Mouse (Mus musculus): ENCODE data around the gene Rwdd3. TPM values are rescaled to one million over a fixed set of nuclear protein-coding genes. Genes with fewer than 3 reads are reported as not detected.

Gene Rwdd3
- 10 to 100 TPM; 10.9 to 18.3 (median 15.1) TPM for total RNA-seq (2022)

DNA sequence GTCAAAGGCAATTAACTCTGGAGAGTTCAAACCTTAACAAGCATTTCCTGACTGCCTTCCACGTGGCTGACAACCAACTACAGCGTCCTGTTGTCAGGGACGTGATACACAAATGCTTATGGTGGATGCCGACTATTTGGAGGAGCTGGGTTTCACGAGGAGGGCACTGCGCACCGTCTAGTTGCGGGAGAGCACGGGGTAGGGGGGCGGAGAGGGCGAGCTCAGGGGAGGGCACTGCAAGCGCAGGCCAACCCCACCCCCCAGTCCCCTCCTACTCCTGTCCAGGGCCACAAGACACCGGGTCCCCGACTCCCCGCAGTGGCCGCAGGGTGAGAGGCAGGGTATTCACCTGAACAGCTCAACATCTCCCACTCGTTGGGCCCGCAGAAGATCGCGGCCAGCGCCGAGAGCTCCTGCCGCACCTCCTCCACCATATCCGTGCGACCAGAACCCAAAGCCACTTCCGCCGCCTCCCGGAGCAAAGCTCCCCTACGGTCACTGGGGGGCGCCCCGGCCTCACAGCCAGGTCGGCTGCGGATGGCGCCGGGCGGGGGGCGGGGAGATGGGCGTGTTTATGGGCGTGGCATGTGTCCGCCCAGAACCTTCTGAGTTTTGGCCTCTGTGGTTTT, at the start of gene Rwdd3:
Gene Rwdd3, minus strand, starts transcription at position 453 of the 629 bp plus-strand sequence.
- peak; percentile 89 for DNase-seq

DNA sequence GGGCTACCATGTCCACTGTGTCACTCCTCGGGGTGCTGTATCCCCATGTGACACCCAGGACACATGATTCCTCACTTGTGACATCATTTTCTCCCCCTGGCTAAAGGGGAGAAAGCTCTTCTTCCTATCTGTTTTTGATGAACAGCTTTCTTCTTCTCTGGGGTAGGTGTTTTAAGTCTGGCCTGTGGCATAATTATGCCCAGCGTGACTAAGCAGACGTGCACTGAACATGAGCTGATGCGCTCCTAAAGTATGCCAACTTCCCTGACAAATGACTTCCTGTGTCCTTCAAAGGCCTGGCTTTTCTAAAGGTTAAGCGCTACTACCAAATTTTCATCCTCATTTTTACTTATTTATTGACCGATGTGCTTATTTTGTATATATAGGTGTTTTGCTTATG, 45.5 kb upstream of the Rwdd3 start:
- DNase-seq: peak; percentile 52

DNA sequence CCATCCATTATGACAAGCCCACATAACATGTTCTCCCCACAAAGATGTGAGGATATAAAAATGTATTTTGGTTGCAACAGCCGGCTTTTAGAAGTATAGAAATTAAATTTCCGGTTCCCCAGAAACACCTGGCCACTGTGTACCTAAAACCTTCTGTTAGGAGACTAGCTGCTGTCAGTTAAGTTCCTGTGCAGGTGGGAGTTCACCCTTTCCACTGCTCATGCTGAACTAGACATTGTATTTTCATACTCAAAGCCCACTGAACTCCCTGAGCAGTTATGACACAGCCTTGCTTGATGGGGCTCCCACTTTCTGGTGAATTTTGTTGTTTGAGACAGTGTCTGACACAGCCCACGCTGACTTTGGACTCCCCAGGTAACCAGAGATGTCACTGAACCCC, 42.0 kb upstream of the Rwdd3 start:
- DNase-seq: no peak

DNA sequence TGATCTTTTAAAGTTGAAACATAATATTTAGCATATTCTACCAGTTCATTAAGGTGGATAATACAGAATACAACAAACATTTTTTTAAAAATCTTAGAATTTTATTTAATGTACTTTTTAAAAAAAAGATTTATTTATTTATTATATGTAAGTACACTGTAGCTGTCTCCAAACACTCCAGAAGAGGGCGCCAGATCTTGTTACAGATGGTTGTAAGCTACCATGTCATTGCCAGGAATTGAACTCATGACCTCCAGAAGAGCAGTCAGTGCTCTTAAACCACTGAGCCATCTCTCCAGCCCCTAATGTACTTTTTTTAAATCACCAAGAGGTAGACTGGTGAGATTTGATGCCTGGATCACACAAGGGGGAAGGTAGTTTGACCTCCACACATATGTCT, 40.7 kb upstream of the Rwdd3 start:
- DNase-seq: no peak

DNA sequence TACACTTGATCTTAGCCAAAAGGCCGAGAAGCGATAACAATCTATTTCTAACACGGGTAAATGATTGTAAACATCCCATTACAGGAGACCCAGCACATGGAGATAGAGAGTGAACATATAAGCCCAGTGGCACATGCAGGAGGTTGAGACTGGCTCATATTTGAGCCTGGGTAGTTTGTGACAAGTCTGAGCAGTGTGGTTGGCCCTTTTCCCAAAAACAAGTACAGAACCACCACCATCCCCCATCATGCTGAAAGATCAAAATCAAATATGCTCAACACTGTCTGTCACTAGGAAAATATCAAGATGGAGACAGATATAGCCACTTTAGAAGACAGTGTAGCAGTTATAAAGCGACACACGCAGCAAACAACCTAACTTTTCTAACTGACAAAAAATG, 37.5 kb upstream of the Rwdd3 start:
- DNase-seq: no peak

DNA sequence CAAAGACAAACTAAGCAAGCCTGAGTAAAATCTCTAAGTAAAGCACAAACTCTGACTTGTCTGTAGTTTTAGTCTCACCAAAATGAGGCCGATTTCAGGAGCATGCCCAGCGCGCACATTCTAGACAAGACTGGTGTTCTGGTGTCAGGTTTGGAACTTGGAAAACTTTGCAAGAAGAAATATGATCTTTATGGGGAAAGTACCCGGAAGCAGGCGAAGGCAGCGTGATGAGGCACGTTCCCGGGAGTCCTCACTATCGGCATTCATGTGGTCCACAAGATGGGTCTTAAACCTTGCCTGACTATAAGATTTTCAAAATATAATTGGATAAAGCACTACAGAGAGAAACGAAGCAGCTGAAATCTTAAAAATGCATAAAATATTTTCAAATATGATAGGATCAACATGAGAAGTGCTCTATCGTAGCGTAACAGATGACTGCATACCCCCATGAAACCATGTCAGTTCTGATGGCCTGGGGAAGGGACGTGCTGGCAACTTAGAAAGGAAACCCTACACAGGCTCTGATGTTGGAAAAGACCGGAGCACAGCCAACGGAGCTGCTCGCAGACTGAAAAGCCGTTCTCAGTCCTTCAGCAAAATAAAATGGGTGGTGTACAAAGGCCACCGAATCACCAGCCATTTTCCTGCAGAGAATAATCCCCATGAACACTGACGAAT, 34.8 kb upstream of the Rwdd3 start:
- no peak for DNase-seq

DNA sequence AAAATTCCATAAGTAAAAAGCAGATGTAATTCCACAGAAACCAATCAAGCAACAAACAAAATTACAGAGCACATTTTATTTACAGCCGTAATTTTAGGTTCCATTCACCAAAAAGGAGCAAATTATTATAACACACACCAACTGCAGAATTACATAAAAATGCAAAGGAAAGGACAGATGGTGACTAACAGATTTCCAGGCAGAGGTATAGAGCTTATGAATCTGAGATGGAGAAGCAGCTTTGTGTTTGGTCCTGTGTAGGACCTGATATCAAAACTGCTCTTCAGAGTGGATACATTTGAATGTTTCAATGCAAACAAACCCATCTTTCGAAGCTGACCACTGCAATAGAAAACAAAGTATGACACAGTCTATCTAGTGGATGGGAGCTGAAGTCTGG, 31.1 kb upstream of the Rwdd3 start:
- no peak for DNase-seq

DNA sequence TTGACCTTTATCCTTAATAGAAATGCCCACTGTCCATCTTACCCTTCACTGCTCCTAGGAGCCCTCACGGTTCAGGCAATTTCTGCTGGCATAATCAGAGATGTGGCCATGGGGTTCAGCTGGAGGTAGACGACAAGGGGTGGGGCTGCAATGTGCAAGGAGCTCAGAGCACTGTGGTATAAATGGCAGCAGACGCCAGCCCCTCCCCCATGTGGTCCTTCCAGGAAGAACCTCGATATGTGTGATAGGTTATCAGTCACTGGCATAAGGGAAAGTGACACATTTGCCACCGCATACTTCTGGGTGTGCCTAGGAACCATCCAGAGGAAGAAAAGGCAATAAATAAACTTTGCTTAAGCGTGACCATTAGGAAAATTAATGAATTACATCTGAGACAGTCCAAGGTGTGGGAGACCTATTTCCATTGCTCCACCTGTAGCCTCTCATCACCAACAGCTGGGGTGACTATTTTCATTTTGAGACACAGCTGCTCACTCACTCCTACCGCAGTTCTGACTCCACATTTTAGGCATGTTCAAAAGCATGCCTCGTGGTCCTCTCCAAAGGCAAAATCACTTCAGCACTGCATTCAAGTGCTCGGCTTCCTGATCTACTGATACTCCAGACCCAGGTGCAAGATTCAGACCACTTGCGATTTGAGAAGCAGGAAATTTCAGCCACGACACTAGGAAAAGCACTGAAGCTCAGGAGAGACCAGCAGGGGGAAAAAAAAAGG, 29.7 kb upstream of the Rwdd3 start:
- DNase-seq: no peak

DNA sequence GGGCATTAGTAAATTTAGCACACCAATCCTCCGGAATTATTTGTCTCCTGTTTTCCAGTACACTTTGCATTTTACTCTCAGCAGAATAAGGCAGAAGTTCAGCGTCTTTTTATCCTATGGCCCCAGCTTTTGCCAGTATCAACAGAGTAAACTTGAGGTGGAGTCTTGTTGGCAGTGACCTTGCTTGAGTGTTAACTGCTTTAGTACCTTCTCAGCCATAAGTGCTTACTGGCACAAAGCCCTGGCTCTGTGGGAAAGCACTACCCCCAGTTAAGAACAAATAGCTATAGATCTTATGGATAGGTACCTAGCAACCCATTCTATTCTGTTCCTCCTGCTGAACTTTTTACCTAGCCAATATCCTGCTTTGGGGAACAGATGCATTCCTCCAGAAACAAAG, 17.7 kb upstream of the Rwdd3 start:
- no peak for DNase-seq

DNA sequence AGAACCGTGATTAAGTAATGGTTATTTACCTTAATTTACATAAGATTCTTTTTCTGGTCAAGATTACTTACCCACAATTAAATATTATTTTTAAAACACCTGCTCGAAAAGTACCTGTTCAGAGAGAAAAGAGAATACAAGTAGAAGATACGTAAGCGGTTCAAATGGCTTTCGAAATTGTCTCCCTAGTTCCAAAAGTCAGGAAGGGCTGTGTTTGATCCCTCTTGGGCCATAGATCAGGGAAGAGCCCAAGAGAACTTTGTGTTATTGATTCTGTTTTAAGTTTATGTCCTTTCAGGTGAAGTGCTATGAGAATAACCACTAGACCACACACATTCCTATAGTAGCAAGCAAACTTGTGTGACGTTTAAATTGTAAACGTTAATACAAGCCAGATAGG, 16.0 kb upstream of the Rwdd3 start:
- DNase-seq: no peak

DNA sequence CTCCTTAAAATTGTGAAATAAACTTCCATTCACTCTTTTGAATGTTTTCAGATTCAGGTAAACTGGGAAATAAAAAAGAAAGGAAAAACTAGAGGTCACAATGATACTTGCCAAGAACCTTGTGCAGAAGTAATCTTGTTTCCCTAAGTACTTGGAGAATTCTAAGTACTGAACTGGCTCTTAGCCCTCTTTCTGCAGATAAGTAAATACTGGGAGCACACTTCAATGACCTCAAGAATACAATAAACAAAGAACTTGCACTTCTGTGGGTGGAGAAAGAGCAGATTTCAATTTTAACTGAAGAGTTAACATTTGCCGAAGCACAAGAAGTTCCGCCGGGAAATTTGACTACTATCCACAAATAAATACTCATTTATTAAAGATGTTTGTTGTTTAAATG, 15.4 kb upstream of the Rwdd3 start:
- DNase-seq: no peak

DNA sequence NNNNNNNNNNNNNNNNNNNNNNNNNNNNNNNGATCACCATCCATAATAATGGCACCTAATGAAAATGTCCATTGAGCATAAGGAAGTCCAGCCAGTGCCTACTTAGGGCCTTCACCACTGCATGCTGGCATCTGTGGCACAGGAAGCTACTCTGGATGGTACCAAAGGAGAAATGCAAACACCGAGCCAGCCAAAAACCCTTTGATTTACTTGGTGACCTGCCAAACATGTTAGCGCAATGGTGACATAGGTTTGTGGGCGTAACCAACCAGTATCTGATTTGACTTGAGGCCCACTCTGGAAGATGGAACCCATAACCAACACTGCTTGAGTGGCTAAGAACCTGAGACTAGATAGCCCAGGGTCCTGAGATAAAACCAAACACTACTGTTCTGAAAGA, 13.7 kb upstream of the Rwdd3 start:
- DNase-seq: no peak

DNA sequence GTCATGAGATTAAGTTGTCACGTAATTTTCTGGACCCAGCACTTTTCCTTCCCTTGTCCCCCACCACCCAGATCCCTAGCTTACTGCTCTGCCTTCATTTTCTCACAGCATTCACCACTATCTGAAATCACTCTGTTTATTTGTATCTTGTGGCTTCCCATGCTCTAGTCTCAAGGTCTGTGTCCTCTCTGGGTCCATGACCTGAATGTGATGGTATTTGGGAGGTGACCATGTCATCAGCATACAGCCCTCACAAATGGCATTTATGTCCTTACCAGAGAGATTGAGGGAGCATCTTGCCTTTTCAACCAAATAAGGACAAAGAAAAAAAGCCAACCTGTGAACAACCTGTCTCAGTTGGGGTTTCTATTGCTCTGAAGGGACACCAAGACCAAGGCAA, 4.5 kb upstream of the Rwdd3 start:
- DNase-seq: no peak

DNA sequence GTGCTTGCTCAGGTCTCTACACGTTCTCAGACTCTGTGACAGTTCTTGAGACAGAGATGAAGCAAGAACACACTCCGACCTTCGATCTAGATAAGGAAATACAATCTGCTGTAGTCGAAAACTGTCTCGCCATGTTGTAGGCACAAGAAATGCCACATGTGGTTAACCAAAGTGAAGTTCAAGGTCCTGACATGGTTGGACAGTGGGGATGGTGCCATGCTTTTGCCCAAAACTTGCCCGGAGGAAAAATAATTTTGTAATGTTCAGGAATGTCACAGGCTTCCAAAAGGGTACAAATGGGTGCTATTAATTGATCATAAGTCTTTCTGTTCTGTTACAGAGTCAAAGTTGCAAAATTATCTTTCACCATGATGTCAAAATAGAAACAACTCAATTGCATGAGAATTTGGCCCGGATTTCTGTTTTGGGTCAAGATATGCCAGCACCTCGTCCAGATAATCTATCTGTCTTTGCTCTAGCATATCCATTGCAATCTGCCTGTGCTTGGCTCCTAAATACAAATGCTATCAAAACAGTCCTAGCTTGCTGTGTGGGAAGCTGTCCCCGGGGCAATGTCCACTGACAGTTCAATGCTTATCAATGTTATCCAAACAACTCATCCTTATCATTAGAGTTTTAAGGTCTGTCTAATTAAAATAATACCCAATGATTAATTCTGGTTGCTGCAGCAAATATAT, 2.9 kb upstream of the Rwdd3 start:
- peak; percentile 36 for DNase-seq

DNA sequence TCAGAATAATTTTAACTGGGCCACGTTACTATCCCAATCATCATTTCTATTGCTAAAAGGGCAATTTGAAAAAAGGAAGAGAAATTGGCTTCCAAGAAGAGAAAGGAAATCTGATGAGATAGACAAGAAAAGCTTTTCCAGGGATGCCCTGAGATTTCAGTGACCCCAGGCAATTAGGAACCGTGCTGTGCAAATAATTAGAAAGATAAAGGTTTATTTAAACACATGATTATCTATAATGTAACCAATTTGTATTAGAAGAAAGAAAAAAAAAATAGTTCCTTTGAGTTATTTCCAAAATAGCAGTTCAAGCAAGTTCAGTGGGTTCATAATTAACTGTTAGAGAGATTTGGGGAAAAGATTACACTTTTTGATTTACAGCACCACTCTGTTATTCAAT, 1.2 kb upstream of the Rwdd3 start:
- no peak for DNase-seq

DNA sequence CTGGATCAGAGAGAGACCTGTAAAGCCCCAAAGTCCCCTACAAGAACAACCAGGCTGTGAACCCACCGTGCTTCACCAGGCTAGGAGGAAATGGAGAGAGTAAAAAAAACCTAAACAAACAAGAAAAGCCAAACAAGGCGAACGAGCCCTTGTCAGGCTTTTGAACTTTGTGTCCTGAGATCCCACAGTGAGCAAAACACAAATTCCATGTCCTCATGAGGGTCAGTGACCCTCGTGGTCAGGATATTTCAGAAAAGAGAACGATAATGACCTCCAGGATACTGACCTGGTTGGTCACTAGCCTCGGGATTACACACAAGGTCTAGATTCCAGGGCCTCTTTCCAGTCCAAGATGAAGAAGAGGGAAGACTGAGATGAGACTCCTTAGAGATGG, 374 bp upstream of the Rwdd3 start:
- no peak for DNase-seq

DNA sequence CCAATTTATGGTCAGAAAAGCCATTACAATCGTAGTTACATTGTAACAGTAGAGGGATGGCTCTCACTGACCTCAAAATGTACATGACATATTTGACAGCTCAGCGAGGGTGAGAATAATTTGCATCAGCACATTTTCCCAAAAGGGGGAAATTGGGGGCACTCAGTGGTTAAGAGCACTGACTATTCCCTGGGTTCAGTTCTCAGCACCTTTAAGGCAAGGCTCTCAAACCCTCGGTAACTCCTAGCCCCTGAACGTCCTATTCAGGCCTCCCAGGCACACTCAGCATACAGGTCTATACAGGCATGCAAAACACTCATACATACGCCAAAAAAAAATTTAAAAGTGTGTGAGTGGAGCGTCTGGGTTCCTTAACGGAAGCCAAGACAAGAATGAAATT, 864 bp downstream of the Rwdd3 start:
- DNase-seq: no peak

DNA sequence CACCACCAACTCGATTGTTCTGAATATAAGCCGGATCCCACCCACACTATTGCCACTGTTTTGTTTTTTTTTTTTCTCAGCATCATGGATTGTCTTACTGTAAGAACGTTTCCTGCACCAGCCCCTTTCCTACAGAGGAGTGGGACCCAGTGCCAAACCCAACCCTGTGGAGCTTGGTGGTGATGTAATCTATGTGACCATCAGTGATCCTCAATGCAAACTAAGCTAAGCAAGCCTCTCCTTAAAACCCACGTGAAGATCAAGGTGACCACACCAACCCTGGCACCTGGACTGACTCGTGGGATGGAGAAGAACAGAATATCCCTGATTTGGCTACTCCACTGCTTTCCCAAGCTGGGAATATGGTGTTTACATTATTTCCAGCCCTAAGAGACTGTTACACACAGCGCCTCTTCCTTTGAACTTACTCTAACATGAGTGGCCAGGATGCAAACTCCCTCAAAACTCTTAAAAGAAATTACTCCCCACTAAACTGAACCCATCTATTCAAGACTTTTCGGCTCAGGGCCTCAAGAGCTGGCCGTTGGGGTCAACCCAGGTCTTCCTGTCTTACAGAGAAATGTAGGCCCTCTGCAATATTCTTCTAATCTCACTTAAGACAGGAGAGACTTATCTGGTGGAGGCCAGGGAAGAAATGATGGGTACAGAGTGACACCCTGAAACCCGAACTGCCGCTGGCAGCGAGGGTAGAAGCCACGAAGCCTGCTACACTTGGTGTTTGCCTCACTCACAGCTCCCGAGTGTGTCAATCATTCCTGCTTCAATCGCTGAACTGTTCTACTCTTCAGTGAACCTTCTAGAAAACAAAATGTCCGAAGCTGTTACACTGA, 2.2 kb downstream of the Rwdd3 start:
- DNase-seq: no peak

DNA sequence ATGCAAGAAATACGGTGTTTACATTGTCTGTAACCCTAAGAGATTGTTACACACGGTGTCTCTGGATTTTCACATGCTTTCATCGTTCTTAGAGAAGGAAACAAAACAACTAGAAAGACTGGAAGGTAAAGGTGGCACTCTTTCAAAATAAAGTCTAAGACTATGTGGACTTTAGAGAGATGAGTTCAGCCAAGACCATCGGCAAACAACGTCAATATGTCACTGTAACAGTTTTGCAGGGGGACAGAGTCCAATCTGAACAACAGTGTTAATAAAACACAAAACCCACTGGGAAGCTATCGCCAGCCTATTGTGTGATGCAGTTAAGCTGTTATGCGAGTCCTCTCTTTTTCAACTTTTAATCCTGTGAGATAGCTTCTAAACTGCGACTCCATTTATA, 2.9 kb downstream of the Rwdd3 start:
- DNase-seq: no peak

DNA sequence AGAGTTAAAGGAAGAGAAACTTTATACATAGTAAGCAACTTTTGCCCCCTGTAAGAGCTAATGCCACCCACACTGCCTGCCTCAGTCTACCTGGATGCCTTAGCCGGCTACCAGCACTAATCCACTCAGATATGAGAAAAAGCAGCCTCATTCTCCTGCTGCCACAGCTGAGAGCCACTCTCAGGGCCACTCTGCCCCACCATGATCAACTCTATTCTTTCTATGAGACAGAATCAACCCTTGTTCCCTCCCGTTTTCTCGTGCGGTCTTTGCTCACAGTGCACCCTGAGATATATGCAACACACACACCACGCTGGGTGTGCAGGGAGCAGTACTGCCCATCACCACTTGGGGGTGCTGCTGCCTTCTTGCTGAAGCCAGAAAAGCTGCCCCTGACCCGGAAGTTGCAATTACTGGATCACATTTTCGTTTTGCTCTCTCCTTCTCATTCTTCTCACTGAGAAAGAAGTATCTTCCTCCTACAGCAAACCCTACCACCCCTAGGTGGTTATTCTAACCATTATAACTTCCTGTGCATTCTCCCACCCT, 8.2 kb downstream of the Rwdd3 start:
- DNase-seq: peak; percentile 32

DNA sequence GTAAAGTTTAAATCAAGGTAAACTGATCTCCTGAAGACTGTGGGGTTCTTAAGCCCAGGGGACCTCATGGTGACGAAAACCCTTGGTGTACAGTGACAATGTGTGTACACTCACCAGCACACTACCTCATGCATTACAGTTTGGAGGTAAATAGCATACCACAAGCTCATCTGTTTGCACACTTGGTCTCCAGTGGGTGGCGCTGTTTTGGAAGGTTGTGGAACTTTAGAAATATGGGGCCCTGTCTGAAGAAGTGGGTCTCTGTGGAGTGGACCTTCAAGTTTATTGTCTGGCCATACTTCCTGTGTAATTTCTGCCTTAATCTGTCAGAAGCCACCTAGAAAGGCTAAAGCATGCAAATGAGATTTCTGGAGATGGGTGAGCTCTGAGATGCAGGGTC, 9.8 kb downstream of the Rwdd3 start:
- no peak for DNase-seq

DNA sequence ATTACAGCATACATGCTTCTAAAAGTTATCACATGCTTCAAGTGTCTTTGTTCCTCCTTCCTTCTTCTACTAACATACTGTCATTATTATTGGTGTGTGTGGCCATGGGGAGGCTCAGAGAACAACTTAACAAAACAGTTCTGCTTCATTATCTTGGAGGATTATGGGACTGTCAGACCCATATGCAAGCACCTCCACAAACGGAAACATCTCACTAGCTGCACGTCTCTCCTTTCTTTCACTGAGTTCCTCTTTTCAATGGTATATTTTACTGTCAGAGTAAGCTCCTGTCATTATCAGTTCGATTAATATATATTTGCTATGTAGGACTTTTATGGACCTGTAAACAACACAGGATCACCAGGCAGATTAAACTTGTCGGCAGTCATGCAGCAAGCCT, 11.1 kb downstream of the Rwdd3 start:
- DNase-seq: no peak
